Mouse (Mus musculus) olfactory bulb, adult 2 months (tissue): Measurements from ENCODE around the gene Spsb4.

Source experiments
- CTCF ChIP-seq: fragments of 200-500 bp; IDR thresholded peaks from 2 replicates; pipeline ENCODE4 v1.5.1; 2012; ENCODE audit warnings: low read depth, mild to moderate bottlenecking, low read length, moderate library complexity; ENCODE audit not compliant: insufficient read depth
- POLR2A ChIP-seq: fragments of 200-500 bp; IDR thresholded peaks from 2 replicates; pipeline ENCODE4 v1.6.1; 2012; ENCODE audit warnings: mild to moderate bottlenecking, low read depth, low read length, moderate library complexity; ENCODE audit not compliant: insufficient read depth

DNA sequence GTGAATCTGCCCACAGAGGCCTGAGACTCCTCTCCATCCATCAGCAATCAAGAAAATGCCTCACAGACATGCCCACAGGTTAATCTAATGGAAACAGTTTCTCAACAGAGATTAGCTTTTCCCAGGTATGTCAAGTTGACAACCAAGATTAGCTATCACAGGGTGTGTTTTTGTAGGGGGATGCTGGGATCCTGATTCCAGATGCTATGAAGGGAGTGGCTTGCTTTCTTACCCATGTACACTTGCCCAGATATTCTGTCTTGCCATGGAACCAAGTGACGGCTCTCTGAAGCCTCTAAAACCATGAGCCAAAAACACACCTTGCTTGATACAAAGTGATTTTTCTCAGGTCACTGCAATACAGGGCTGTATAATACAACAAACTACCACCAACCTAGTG lies 45.5 kb upstream of the Spsb4 start:
- TF ChIP-seq POLR2A (no peak), CTCF (no peak)
